ENCODE assay signal across 8 mouse cellular contexts in the genomic region with DNA sequence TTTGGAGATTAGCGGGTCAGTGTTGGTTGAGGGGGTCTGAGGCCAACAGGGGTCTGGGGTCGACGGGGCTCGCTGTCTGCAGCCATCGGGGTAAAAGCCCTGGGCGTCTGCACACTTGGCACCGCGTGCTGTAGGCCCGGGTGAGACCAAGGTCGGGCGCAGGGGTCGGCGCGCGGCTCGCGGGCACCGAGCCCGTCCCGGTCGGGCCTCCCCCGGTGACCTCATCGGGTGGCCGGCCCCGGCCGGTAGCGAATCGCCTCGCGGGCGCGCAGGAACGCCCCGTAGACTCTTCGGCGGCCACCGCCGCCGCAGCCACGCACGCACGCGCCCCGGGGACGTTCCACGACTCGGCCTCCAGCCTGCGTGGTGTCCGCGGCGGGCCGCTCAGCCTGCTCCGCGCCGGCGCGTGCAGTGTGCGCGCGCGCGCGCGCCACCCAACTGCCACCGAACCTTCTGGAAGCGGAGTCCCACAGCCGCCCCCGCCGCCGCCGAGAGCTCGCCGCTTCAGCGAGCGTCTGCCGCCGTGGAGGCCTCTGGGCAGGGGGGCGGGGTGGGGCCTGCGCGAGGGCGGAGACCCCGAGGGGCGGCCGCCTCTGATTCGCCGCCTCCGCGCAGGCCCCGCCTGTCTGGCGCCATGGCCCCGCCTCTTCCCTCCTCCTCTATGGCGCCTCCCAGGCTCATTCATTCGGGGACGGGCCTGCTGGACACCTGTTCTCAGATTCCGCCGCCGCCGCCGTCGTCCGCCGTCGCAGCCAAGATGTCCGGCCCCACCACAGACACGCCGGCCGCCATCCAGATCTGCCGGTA. TPM values are rescaled to one million over a fixed set of nuclear protein-coding genes. Genes with fewer than 3 reads are reported as not detected.
DNase-seq lines count a peak whose midpoint lies in the region; ATAC-seq and TF ChIP-seq lines count a peak whose summit lies in the region.

A gene (plus strand): TSS at position 598 of the 807 bp plus-strand sequence.

- peak within 1 kb of the TSS; percentile 96 for H3K9ac ChIP-seq in ES-Bruce4 (ENCODE audit: low read depth, poor library complexity, severe bottlenecking)
- H3K9ac ChIP-seq in forebrain, embryonic 14.5 days (ENCODE audit: low read length): peak within 1 kb of the TSS; percentile 86
- peak within 1 kb of the TSS; percentile 80 for H3K9ac ChIP-seq in liver, embryonic 16.5 days (ENCODE audit: low read depth, low read length)
- H3K9ac ChIP-seq in neural tube, embryonic 12.5 days: peak within 1 kb of the TSS; percentile 85
- H3K9ac ChIP-seq in stomach, postnatal 0 days (ENCODE audit: low read length): peak within 1 kb of the TSS; percentile 81

- under 1% methylated on average over 84 of the region's 108 CpGs for WGBS in forebrain, embryonic 14.5 days
- under 1% methylated on average over 107 of the region's 108 CpGs for WGBS in large intestine, adult 2 months
- WGBS in liver, embryonic 16.5 days (ENCODE audit: insufficient replicate concordance): under 1% methylated on average over 95 of the region's 108 CpGs
- WGBS in neural tube, embryonic 12.5 days: under 1% methylated on average over 93 of the region's 108 CpGs
- WGBS in stomach, postnatal 0 days: under 1% methylated on average over 59 of the region's 108 CpGs

- peaks cover 3% of the 10 kb centered on the region; the same call in 1 of the 2 replicates for H3K36me3 ChIP-seq in ES-Bruce4 (ENCODE audit: control insufficient read depth, insufficient read depth, low read length, poor library complexity, severe bottlenecking)
- 0 out of 2 replicates have a peak, but pooled peaks cover 3% of the 10 kb centered on the region for H3K36me3 ChIP-seq in forebrain, embryonic 14.5 days (ENCODE audit: control insufficient read depth, insufficient read depth, low read length)
- H3K36me3 ChIP-seq in liver, embryonic 16.5 days (ENCODE audit: control insufficient read depth, insufficient read depth): no peaks in the 10 kb centered on the region
- H3K36me3 ChIP-seq in neural tube, embryonic 12.5 days: no peaks in the 10 kb centered on the region
- H3K36me3 ChIP-seq in stomach, postnatal 0 days (ENCODE audit: control insufficient read depth, insufficient read depth, low read length): no peaks in the 10 kb centered on the region

- intact Hi-C loops in heart, postnatal 10 days (cut with DNase I): no loop called here

- peak; percentile 93 for DNase-seq in cerebellum, adult 11 months
- peak; percentile 96 for DNase-seq in forebrain, embryonic 14.5 days (ENCODE audit: low spot score)
- peak; percentile 91 to 93 for DNase-seq in heart, postnatal 10 days
- DNase-seq in large intestine, adult 2 months (ENCODE audit: low read depth, low spot score): no peak
- DNase-seq in stomach, postnatal 0 days (ENCODE audit: low spot score): peak; percentile 95

- no peaks in the 10 kb centered on the region for H3K9me3 ChIP-seq in ES-Bruce4 (replicated peaks; ENCODE audit: control insufficient read depth, insufficient read depth, low read length, poor library complexity, severe bottlenecking)
- no peaks in the 10 kb centered on the region for H3K9me3 ChIP-seq in forebrain, embryonic 14.5 days (replicated peaks; ENCODE audit: control insufficient read depth, low read length)
- H3K9me3 ChIP-seq in liver, embryonic 16.5 days (replicated peaks; ENCODE audit: control insufficient read depth, low read length): no peaks in the 10 kb centered on the region
- H3K9me3 ChIP-seq in neural tube, embryonic 12.5 days: no peaks in the 10 kb centered on the region
- no peaks in the 10 kb centered on the region for H3K9me3 ChIP-seq in stomach, postnatal 0 days (ENCODE audit: control insufficient read depth, low read length)

- H3K4me1 ChIP-seq in ES-Bruce4 (ENCODE audit: control insufficient read depth, insufficient read depth, low read length): no peaks in the 10 kb centered on the region
- H3K4me1 ChIP-seq in forebrain, embryonic 14.5 days (ENCODE audit: control insufficient read depth, insufficient read depth, low read length): peaks cover 6% of the 10 kb centered on the region
- peaks cover 22% of the 10 kb centered on the region for H3K4me1 ChIP-seq in liver, embryonic 16.5 days (ENCODE audit: control insufficient read depth, low read depth, low read length)
- H3K4me1 ChIP-seq in neural tube, embryonic 12.5 days: peaks cover 29% of the 10 kb centered on the region
- H3K4me1 ChIP-seq in stomach, postnatal 0 days (replicated peaks; ENCODE audit: control insufficient read depth, insufficient read depth): 0 out of 2 replicates have a peak, but pooled peaks cover 5% of the 10 kb centered on the region

- no peak for TF ChIP-seq POLR2A in ES-Bruce4 (IDR thresholded peaks at IDR 0.05; ENCODE audit: insufficient read depth, low read length)

- no peak within 1 kb of the TSS for H3K27ac ChIP-seq in ES-Bruce4 (ENCODE audit: insufficient read depth, low read length)
- peak within 1 kb of the TSS; percentile 75; the same call in 1 of the 2 replicates for H3K27ac ChIP-seq in forebrain, embryonic 14.5 days (ENCODE audit: low read depth, low read length)
- H3K27ac ChIP-seq in liver, embryonic 16.5 days (ENCODE audit: low read length): peak within 1 kb of the TSS; percentile 83
- H3K27ac ChIP-seq in neural tube, embryonic 12.5 days: peak within 1 kb of the TSS; percentile 37
- H3K27ac ChIP-seq in stomach, postnatal 0 days (replicated peaks): peak within 1 kb of the TSS; percentile 88

- peak within 1 kb of the TSS; percentile 81 for H3K4me2 ChIP-seq in forebrain, embryonic 14.5 days (ENCODE audit: low read length)
- peak within 1 kb of the TSS; percentile 94 for H3K4me2 ChIP-seq in liver, embryonic 16.5 days (ENCODE audit: low read depth, low read length)
- H3K4me2 ChIP-seq in neural tube, embryonic 12.5 days (replicated peaks): peak within 1 kb of the TSS; percentile 96
- peak within 1 kb of the TSS; percentile 93 for H3K4me2 ChIP-seq in stomach, postnatal 0 days (replicated peaks; ENCODE audit: low read depth)

- TF ChIP-seq CTCF in ES-Bruce4 (IDR thresholded peaks at IDR 0.05; ENCODE audit: low read depth, low read length): no peak
- TF ChIP-seq CTCF in stomach, postnatal 0 days (IDR thresholded peaks at IDR 0.05; ENCODE audit: low read depth): no peak

- peak within 1 kb of the TSS; percentile 73 for H3K4me3 ChIP-seq in ES-Bruce4 (ENCODE audit: low read depth, low read length)
- peak within 1 kb of the TSS; percentile 70 for H3K4me3 ChIP-seq in forebrain, embryonic 14.5 days (ENCODE audit: low read depth, low read length)
- H3K4me3 ChIP-seq in liver, embryonic 16.5 days (ENCODE audit: low read depth, low read length): peak within 1 kb of the TSS; percentile 73
- H3K4me3 ChIP-seq in neural tube, embryonic 12.5 days: peak within 1 kb of the TSS; percentile 68
- peak within 1 kb of the TSS; percentile 67 for H3K4me3 ChIP-seq in stomach, postnatal 0 days (ENCODE audit: low read depth, low read length)

- H3K27me3 ChIP-seq in ES-Bruce4 (ENCODE audit: control insufficient read depth, insufficient read depth, low read length, poor library complexity, severe bottlenecking): no peaks in the 10 kb centered on the region
- peaks cover 5% of the 10 kb centered on the region; the same call in 1 of the 2 replicates for H3K27me3 ChIP-seq in forebrain, embryonic 14.5 days (replicated peaks; ENCODE audit: control insufficient read depth, insufficient read depth, low read length)
- H3K27me3 ChIP-seq in liver, embryonic 16.5 days (ENCODE audit: control insufficient read depth, insufficient read depth, low read depth, low read length): peaks cover 13% of the 10 kb centered on the region
- H3K27me3 ChIP-seq in neural tube, embryonic 12.5 days (replicated peaks): peaks cover 20% of the 10 kb centered on the region; the same call in 1 of the 2 replicates
- no peaks in the 10 kb centered on the region for H3K27me3 ChIP-seq in stomach, postnatal 0 days (ENCODE audit: control insufficient read depth, insufficient read depth, low read length)

- ATAC-seq in forebrain, embryonic 14.5 days: peak; percentile 97
- peak; percentile 97 for ATAC-seq in liver, embryonic 16.5 days (ENCODE audit: low read depth)
- ATAC-seq in neural tube, embryonic 12.5 days (ENCODE audit: low FRiP score, low read depth): peak; percentile 92
- ATAC-seq in stomach, postnatal 0 days (ENCODE audit: low FRiP score, low TSS enrichment): peak; percentile 96

- no peak for TF ChIP-seq EP300 in ES-Bruce4 (IDR thresholded peaks at IDR 0.05; ENCODE audit: insufficient read depth, low read depth, low read length)
- TF ChIP-seq EP300 in stomach, postnatal 0 days (optimal IDR thresholded peaks at IDR 0.05): no peak

RNA-seq across cellular contexts. Expression of the gene that starts here (rescaled TPM):
- 49.5 and 52.6 TPM in 2 replicates for polyA plus RNA-seq in ES-Bruce4 (2011; ENCODE audit: insufficient read depth, insufficient read length, low read depth, missing spikeins)
- polyA plus RNA-seq in forebrain, embryonic 14.5 days (2014; fragmentation: Nextera tagmentation; extraction: Ambion mirVana): 168 and 208 TPM in 2 replicates
- total RNA-seq in heart, postnatal 10 days (2021): 10 to 100 TPM; 48.3 to 53.2 TPM
- polyA plus RNA-seq in large intestine, adult 2 months (2012; rRNA removed): 50.9 and 56.5 TPM in 2 replicates
- polyA plus RNA-seq in liver, embryonic 16.5 days (2015; fragmentation: Nextera tagmentation; extraction: Ambion mirVana): 11.9 and 12.0 TPM in 2 replicates
- 191 and 213 TPM in 2 replicates for polyA plus RNA-seq in neural tube, embryonic 12.5 days (2016; fragmentation: Nextera tagmentation; extraction: Ambion mirVana)
- 51.7 and 55.0 TPM in 2 replicates for polyA plus RNA-seq in stomach, postnatal 0 days (2015; fragmentation: Nextera tagmentation; extraction: Ambion mirVana)
